Mouse (Mus musculus): ENCODE data around the gene Spta1. TPM values are rescaled to one million over a fixed set of nuclear protein-coding genes. Genes with fewer than 3 reads are reported as not detected.

Spta1 gene
- polyA plus RNA-seq, 1 experiment from 2014 or later, result 1.7 TPM

GRCm38 (mm10) chr1:174269162-174269561 lies 96.6 kb downstream of the Spta1 start:
- WGBS, result 49% methylated on average over 4 of the region's 4 CpGs
- H3K4me3 ChIP-seq, result no peak overlapping the region
- H3K27ac ChIP-seq, result no peak overlapping the region
- H3K36me3 ChIP-seq, result no peaks in the 10 kb centered on the region
- H3K4me1 ChIP-seq (replicated peaks), result no peaks in the 10 kb centered on the region
- H3K9ac ChIP-seq, result no peak overlapping the region
- H3K9me3 ChIP-seq (replicated peaks), result no peaks in the 10 kb centered on the region
- no peak for ATAC-seq (replicated peaks; ENCODE audit: insufficient number of reproducible peaks, insufficient read depth, low FRiP score, low read depth)
- H3K4me2 ChIP-seq, result no peak overlapping the region
- no peaks in the 10 kb centered on the region for H3K27me3 ChIP-seq

- no peak overlapping the region for H3K4me3 ChIP-seq
- no peaks in the 10 kb centered on the region for H3K27me3 ChIP-seq
- no peak overlapping the region for H3K27ac ChIP-seq
- no peak for ATAC-seq (replicated peaks; ENCODE audit: insufficient number of reproducible peaks, insufficient read depth, low FRiP score, low read depth)
- WGBS, result 45% methylated on average over 3 of the region's 3 CpGs
- no peak overlapping the region for H3K9ac ChIP-seq
- H3K9me3 ChIP-seq (replicated peaks), result no peaks in the 10 kb centered on the region
- no peaks in the 10 kb centered on the region for H3K4me1 ChIP-seq (replicated peaks)
- no peaks in the 10 kb centered on the region for H3K36me3 ChIP-seq
- H3K4me2 ChIP-seq, result no peak overlapping the region
These were observed 98.1 kb downstream of the Spta1 start for GRCm38 (mm10) chr1:174270643-174271042.

Other genes starting within 250 kb of the Spta1 start
- gene Mndal, start 230.3 kb upstream of the Spta1 start, polyA plus RNA-seq (2015; fragmentation: Nextera tagmentation; extraction: Ambion mirVana), result 4.4 and 7.2 TPM in 2 replicates
- 1.6 and 2.3 TPM in 2 replicates for gene Ifi203, start 230.1 kb upstream of the Spta1 start, polyA plus RNA-seq (2015; fragmentation: Nextera tagmentation; extraction: Ambion mirVana)
- gene Ifi202b, start 190.0 kb upstream of the Spta1 start, polyA plus RNA-seq (2015; fragmentation: Nextera tagmentation; extraction: Ambion mirVana), result 0.08 and 0.18 TPM in 2 replicates
- 0.77 and 1.2 TPM in 2 replicates for gene Ifi205, start 141.0 kb upstream of the Spta1 start, polyA plus RNA-seq (2015; fragmentation: Nextera tagmentation; extraction: Ambion mirVana)
- not detected in 2 replicates for gene Olfr433, start 132.1 kb upstream of the Spta1 start, polyA plus RNA-seq (2015; fragmentation: Nextera tagmentation; extraction: Ambion mirVana)
- not detected in 2 replicates for gene Olfr432, start 123.6 kb upstream of the Spta1 start, polyA plus RNA-seq (2015; fragmentation: Nextera tagmentation; extraction: Ambion mirVana)
- not detected in 2 replicates for gene Olfr430, start 106.2 kb upstream of the Spta1 start, polyA plus RNA-seq (2015; fragmentation: Nextera tagmentation; extraction: Ambion mirVana)
- not detected in 2 replicates for gene Olfr429, start 88.4 kb upstream of the Spta1 start, polyA plus RNA-seq (2015; fragmentation: Nextera tagmentation; extraction: Ambion mirVana)
- not detected in 2 replicates for gene Olfr427, start 75.9 kb upstream of the Spta1 start, polyA plus RNA-seq (2015; fragmentation: Nextera tagmentation; extraction: Ambion mirVana)
- not detected in 2 replicates for gene Olfr231, start 51.6 kb upstream of the Spta1 start, polyA plus RNA-seq (2015; fragmentation: Nextera tagmentation; extraction: Ambion mirVana)
- gene Olfr424, start 41.3 kb upstream of the Spta1 start, polyA plus RNA-seq (2015; fragmentation: Nextera tagmentation; extraction: Ambion mirVana), result not detected in 2 replicates
- 0.18 TPM in 1 of 2 replicates, not detected in the other for gene Olfr420, start 17.1 kb upstream of the Spta1 start, polyA plus RNA-seq (2015; fragmentation: Nextera tagmentation; extraction: Ambion mirVana)
- not detected in 2 replicates for gene Olfr419, start 79.3 kb downstream of the Spta1 start, polyA plus RNA-seq (2015; fragmentation: Nextera tagmentation; extraction: Ambion mirVana)
- gene Mptx1, start 157.7 kb downstream of the Spta1 start, polyA plus RNA-seq (2015; fragmentation: Nextera tagmentation; extraction: Ambion mirVana), result not detected in 2 replicates
- not detected in 2 replicates for gene Olfr417, start 192.3 kb downstream of the Spta1 start, polyA plus RNA-seq (2015; fragmentation: Nextera tagmentation; extraction: Ambion mirVana)
- gene Olfr248, start 218.3 kb downstream of the Spta1 start, polyA plus RNA-seq (2015; fragmentation: Nextera tagmentation; extraction: Ambion mirVana), result not detected in 2 replicates

Measured in heart, embryonic 15.5 days (tissue).